Mouse (Mus musculus): ENCODE measurements around the gene Aip.
"Not testable (repeated sequence)": the region's sequence is repeated elsewhere in the genome, so short reads cannot be mapped to it uniquely, and the experiment has no call there.

Aip gene

DNA sequence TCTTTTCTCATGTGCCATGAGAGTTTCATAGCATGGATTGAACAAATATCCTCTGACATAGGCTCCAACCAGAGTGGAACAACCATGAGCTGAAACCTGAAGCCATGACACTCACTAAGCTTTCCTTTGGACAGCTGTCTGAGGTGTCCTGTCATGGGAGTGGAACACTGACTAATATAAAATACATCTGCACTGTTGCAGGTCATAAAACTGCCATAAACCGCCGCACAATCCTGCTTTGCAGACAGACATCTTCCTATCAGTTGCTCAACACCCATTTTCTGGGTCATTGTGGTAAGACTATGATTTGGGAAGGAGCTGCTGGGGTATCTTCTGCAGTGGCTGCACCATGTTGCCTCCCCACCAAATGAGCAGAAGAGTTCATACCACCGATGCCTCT lies 32.9 kb downstream of the Aip start:
- DNase-seq (ENCODE audit: low spot score in 2 of 2) = no peak

- no peak for DNase-seq (ENCODE audit: low spot score in 2 of 2)
Measured at GRCm38 (mm10) chr19:4091383-4091782, 34.3 kb downstream of the Aip start.

DNA sequence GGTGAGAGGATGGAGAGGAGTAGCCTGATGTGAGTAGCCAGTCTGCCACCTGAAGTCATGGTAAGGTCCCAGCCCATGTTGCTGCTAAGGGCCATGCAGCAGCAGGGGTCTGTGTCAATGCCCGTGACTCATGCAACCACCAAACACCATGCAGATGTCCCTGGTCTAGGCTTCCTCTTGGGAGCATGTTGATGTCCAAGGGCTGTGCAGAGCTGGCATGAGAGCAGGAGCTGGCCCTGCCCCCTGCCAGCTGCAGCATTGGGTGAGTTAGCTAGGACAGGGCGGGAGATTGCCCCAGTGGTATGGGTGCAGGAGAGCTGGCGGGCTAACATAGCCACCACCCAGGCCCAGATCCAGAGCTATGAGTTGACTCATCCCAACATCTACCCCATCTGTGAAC lies 35.2 kb downstream of the Aip start:
- no peak for DNase-seq (ENCODE audit: low spot score in 2 of 2)

DNA sequence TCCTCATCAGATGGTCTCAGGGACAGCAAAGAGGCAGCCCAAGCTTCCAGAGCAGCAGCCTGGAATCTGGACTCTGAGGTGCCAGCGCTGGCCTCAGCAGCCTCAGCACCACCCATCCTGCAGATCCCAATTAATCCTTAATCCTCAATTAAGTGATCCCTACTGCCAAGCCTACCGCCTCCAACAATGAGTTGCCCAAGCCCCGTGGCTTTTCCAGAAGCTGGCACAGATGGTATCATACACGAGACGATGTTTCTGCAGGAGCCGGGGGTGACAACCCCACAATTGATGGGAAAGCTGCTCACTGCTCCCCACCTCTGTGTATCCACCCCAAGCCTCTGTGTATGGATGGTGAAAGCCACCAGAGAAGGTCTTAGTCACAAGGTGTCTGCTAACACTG lies 36.5 kb downstream of the Aip start:
- DNase-seq (ENCODE audit: low spot score in 2 of 2) = no peak

- DNase-seq (ENCODE audit: low spot score in 2 of 2) = no peak
Measured at GRCm38 (mm10) chr19:4088146-4088545, 37.5 kb downstream of the Aip start.

GRCm38 (mm10) chr19:4087090-4087489 lies 38.6 kb downstream of the Aip start:
- DNase-seq (ENCODE audit: low spot score in 2 of 2) = no peak

DNA sequence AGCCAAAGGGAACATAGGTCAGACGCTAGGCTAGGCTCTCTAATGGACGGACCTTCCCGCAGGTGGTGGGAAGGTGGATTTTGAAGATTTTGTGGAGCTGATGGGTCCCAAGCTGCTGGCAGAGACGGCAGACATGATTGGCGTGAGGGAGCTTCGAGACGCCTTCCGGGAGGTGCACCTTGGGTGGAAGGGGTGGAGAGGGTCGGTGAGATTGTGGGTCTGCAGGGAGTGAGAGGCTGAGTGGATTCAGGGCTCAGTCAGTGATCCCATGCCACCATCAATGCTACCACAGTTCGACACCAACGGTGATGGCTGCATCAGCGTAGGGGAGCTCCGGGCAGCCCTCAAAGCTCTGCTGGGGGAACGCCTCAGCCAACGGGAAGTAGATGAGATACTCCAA lies 39.5 kb downstream of the Aip start:
- DNase-seq (ENCODE audit: low spot score in 2 of 2) = no peak

DNA sequence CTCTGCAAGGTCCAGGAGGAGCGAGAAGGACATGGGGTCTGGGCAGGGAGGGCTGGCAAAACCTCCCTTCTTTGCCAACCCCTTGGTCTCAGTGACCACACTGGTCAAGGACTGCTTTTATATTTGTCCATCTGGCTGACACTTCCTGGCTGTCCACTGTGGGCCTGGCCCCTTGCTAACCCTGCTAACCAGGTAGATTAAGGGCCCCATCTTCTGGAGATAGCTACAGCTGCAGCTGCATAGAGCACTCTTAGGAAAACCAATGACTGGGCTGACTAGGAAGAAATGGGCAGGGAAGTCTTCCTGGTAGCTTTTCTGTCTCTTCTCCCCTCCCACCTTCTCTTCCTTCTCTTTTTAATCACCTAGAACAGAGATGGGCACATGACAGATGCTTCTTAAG lies 40.7 kb downstream of the Aip start:
- no peak for DNase-seq (ENCODE audit: low spot score in 2 of 2)

GRCm38 (mm10) chr19:4083826-4084225 lies 41.8 kb downstream of the Aip start:
- DNase-seq (ENCODE audit: low spot score in 2 of 2) = no peak

- no peak for DNase-seq (ENCODE audit: low spot score in 2 of 2)
Measured at GRCm38 (mm10) chr19:4083316-4083715, 42.3 kb downstream of the Aip start.

DNA sequence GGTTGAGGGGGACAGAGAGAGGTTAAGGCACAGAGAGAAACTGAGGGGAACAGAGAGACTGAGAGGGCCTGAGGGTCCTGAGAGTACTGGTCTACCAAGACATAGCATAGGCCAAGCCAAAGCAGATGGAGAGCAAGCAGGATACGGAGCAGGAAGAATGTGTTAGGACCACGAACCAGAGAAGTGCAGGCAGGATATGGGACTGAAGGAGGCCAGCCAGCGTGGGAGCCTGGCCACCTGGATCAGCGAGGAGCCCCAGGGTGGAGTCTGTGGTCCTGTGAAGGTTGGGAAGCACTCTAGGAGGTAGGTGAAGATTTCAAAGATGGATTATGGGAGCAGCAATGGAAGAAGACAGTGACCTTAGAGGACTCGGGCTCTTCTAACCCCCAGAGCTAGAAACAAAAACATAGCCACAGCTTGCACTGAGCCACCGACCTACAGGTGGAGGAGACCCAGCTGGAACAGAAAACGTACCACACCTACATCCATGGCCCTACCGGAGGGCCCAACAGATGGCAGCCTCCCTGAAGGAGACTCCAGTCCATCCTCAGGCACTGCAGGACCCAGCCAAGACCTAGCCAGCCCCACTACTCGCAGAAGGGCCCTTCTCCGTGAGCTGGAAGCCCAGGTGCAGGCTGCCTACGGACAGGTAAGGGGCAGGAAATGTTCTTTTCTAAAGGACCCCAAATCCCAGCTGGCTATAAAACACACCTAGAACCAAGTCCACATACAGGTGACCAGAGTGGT lies 43.3 kb downstream of the Aip start:
- DNase-seq (ENCODE audit: low spot score in 2 of 2) = no peak

- no peak for DNase-seq (ENCODE audit: low spot score in 2 of 2)
Measured at GRCm38 (mm10) chr19:4081394-4081793, 44.3 kb downstream of the Aip start, which contains the start of gene Cabp2. Gene Cabp2 (plus strand): TSS chr19:4081578.

DNA sequence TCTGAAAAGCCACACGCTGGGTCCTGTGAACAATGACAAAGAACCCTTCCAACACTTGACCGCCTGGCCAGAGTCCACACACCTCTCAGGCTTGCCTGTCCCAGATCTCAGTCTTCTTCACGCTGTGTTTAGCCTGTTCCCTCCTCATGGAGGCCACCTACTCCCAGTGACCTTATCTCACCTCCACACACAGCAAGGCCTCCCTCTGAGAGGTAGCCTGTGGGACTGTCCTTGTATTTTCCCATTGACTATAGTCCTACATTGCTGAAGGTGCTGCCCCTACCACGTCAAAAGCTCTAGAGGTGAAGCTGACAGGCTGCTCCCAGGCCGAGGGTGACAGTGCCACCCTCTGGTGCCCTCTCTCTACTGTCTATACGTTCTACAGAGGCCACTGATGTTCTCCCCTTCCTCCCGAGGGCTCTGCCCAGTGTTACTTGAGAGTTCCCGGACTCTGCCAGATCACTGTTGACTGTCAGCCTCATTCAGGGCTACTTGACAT lies 45.1 kb downstream of the Aip start:
- no peak for DNase-seq (ENCODE audit: low spot score in 2 of 2)

GRCm38 (mm10) chr19:4079594-4079993 lies 46.1 kb downstream of the Aip start:
- no peak for DNase-seq (ENCODE audit: low spot score in 2 of 2)

- DNase-seq (ENCODE audit: low spot score in 2 of 2) = no peak
Measured at GRCm38 (mm10) chr19:4075531-4075930, 50.1 kb downstream of the Aip start.

GRCm38 (mm10) chr19:4072706-4073424 lies 52.8 kb downstream of the Aip start:
- no peak for DNase-seq (ENCODE audit: low spot score in 2 of 2)

- DNase-seq (ENCODE audit: low spot score in 2 of 2) = no peak
Measured at GRCm38 (mm10) chr19:4071406-4071805, 54.3 kb downstream of the Aip start.

DNA sequence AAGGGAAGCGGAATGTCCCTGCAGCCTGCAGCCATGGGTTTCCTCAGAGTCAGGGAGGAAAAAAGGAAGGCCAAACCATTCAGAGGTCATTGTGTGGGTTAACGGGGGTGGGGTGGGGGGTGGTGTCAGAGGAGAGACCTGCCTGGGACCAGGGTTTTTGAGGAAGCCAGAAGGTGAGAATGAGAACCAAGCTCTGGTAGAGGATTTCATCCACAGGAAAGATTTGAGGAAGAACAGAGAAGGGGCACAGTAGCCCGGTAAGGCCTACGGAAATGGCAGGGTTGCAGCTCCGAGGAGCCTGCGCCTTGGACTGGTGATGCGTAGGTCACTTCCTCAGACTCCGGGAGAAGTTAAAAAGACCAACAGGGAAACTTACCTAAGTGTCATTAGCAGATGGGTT lies 54.9 kb downstream of the Aip start:
- no peak for DNase-seq (ENCODE audit: low spot score in 2 of 2)

DNA sequence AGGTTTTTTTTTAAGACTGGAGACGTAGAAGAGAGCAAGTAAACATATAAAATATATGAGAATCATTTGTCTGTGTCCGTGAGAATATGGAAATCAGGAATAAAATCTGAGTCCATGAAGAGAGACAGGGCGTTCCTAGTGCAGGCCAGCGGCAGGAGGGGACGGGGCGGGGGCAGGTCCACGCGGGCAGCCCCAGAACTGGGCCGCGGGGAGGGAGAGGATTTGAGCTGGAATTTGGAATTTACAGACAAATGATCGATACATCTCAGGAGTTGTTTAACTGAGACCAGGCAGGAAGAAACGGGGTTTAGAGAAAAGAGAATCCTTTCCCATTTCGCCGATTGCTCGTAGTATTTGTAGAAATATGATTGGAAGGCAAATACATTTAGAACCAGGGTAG lies 55.3 kb downstream of the Aip start:
- no peak for DNase-seq (ENCODE audit: low spot score in 2 of 2)

DNA sequence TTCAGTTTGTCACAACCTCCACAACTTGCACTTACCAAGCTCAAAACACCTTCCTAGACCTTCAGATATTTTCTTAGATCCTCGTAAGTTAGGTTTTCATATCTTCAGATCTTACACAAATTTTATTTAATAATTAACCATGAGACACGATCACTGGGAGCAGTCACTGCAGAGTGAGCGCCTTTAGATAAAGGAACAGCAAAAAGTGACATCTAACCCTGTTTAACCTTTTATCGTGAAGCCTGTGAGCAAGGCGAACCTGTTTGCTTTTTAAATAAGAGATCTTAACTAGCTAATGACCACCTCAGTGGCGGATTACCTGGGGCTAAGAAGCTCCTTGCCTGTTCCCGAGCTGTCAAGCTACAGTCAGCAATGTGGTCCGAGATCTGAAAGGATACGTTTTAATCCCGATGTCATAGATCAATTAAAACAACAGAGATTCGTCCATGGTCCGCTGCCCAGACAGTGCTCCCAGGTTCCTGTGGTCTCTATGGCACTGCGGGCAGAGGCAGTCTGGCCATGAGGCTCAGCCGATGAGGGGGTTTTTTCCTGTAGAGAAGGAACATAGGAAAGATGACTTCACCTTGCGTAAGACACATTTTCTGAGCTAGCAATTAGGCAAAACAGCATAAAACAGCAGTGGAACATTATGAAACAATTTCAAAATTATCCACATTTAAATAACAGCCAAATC lies 56.8 kb downstream of the Aip start:
- DNase-seq (ENCODE audit: low spot score in 2 of 2) = no peak

DNA sequence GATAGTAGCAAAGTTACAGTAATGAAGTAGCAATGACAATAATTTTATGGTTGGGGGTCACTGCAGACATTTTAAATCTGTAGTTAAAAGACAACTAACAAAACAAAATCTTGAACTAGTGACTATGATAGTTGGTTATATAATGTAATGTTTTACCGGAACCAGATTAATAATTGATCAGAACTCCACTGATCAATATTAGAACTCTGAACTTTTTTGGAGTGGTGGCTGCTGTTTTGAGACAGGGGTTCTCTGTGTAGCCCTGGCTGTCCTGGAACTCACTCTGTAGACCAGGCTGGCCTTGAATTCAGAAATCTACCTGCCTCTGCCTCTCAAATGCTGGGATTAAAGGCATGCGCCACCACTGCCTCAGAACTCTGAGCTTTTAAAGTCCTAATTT lies 57.4 kb downstream of the Aip start:
- DNase-seq (ENCODE audit: low spot score in 2 of 2) = not testable (repeated sequence)

DNA sequence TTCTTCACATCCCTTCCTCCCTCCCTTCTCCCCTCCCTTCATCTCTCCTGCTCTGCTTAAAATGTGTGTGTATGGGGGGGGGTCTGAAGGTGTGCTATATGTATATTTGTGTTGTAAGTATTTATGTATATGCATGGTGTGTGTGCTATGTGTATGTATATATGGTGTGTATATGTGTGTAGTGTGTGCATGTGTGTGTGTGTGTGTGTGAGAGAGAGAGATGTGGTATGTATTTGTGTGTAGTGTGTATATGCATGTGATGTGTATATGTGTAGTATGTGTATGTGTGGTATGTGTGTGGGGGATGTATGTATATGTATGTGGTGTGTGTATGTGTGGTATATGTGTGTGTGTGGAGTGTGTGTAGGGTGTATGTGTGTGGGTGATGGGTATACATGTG lies 58.8 kb downstream of the Aip start:
- no peak for DNase-seq (ENCODE audit: low spot score in 2 of 2)

- DNase-seq (ENCODE audit: low spot score in 2 of 2) = no peak
Measured at GRCm38 (mm10) chr19:4066280-4066679, 59.4 kb downstream of the Aip start.
